Mouse (Mus musculus): ENCODE measurements around the gene Tmcc2.
"Not testable (repeated sequence)": the region's sequence is repeated elsewhere in the genome, so short reads cannot be mapped to it uniquely, and the experiment has no call there.

The Tmcc2 gene

DNA sequence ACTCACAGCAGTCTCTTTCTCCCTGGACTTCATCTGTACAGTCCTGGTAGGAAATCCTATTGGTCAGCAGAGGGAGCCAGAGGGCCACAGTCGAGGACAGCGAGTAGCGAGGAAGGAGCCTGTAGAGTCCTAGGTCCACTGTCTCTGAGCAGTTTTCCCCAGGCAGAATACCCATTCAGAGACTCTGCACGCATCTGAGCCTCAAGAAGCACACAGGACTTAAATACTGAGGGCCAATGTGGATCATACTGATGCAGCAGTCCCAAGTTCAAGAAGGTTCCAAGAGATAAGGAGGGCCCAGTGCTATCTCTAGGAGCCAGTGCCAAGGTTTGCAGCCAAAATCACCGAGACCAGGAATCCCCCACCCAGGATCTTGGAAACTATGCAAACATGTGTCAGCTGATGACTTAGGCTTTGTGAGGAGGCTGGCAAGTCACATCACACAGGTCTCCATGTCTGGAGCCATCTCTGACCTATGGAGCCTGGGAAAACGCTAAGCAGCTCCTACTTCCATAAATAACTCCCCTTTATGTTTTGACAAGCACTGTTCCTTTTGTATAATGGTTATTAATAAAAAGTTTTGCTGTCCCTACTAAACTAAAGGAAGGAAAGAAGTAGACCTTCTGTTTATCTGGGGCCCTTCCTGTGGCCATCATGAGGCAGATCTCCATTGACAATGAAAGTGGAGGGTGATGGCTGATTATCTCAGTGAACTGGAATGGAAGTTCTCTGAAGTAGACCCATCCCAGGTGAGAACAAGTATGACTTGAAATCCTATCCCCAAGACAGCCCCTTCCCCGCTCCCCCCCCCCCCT is 23.2 kb downstream of the Tmcc2 start:
- DNase-seq (ENCODE audit: low spot score): peak; percentile 81

- DNase-seq (ENCODE audit: low spot score): no peak
Observed at GRCm38 (mm10) chr1:132366937-132367336, 24.1 kb downstream of the Tmcc2 start.

DNA sequence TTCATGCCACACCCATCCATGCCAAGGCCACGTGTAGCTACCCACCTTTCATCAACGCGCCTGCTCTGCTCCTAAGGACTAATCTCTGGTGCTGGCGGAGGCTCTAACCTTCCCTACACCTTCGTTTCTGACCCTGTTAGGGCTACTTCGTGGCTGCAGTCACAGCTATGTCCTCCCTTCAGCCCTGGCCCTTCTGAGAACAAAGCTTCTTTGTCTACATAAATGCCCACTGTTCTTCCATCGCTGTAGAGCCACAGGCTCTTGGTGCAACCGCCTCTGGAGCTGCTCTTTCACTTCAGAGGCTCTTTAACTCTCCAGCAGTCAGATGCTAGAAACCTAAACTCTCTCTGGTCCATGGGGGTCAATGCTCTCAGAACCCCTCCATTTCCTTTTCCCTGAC is 24.8 kb downstream of the Tmcc2 start:
- no peak for DNase-seq (ENCODE audit: low spot score)

- no peak for DNase-seq (ENCODE audit: low spot score)
Observed at GRCm38 (mm10) chr1:132365645-132366044, 25.4 kb downstream of the Tmcc2 start.

- DNase-seq (ENCODE audit: low spot score): no peak
Observed at GRCm38 (mm10) chr1:132364896-132365557, 26.1 kb downstream of the Tmcc2 start.

- DNase-seq (ENCODE audit: low spot score): no peak
Observed at GRCm38 (mm10) chr1:132364388-132364787, 26.7 kb downstream of the Tmcc2 start.

DNA sequence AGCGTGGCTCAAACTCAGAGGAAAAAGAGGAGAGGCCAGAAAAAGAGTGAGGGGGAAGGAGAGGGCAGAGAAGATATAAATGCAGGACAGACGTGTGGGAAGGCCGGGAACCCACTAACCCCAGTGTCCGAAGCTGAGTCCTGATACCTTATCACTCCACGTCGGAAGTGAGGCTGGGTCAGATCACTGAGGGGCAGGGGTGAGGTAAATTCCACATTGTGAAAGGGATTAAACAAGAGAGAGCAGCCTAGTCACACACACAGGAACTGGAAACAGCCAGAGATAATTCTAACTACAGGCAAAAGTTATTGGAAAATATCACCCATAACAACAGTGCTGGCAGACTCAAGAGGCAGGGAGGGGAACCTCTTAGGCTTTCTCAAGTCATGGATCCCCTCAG is 29.1 kb downstream of the Tmcc2 start:
- DNase-seq (ENCODE audit: low spot score): no peak

- DNase-seq (ENCODE audit: low spot score): no peak
Observed at GRCm38 (mm10) chr1:132356841-132357240, 34.2 kb downstream of the Tmcc2 start.

- peak; percentile 73 for DNase-seq (ENCODE audit: low spot score)
Observed at GRCm38 (mm10) chr1:132355841-132356242, 35.2 kb downstream of the Tmcc2 start.

GRCm38 (mm10) chr1:132355162-132355601 is 35.9 kb downstream of the Tmcc2 start:
- no peak for DNase-seq (ENCODE audit: low spot score)

GRCm38 (mm10) chr1:132354234-132354633 is 36.8 kb downstream of the Tmcc2 start:
- DNase-seq (ENCODE audit: low spot score): no peak

- no peak for DNase-seq (ENCODE audit: low spot score)
Observed at GRCm38 (mm10) chr1:132353389-132353788, 37.7 kb downstream of the Tmcc2 start.

GRCm38 (mm10) chr1:132351058-132351457 is 40.0 kb downstream of the Tmcc2 start:
- no peak for DNase-seq (ENCODE audit: low spot score)

DNA sequence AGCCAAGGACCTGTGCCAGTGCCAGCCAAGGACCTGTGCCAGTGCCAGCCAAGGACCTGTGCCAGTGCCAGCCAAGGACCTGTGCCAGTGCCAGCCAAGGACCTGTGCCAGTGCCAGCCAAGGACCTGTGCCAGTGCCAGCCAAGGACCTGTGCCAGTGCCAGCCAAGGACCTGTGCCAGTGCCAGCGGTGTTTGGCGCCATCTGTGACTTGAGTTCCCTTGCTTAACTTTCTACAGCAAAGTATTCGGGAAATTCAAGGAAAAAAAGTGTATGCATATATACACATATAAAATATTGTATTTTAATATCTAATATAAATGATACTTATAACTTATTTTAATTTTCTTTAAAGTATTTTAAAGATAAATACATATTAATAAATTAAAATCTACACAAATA is 41.5 kb downstream of the Tmcc2 start:
- DNase-seq (ENCODE audit: low spot score): not testable (repeated sequence)

DNA sequence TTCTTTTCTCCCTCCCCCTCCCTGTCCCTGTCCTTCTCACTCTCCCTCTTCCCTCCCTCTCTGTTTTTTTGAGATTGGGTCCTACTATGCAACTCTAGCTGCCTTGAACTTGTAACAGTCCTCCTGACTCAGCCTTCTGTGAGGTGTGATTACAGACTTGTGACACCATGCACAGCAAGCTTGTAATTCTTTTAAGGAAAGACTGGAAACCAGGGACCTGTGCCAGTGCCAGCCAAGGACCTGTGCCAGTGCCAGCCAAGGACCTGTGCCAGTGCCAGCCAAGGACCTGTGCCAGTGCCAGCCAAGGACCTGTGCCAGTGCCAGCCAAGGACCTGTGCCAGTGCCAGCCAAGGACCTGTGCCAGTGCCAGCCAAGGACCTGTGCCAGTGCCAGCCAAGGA is 42.0 kb downstream of the Tmcc2 start:
- DNase-seq (ENCODE audit: low spot score): not testable (repeated sequence)

- DNase-seq (ENCODE audit: low spot score): no peak
Observed at GRCm38 (mm10) chr1:132348401-132348800, 42.7 kb downstream of the Tmcc2 start.

GRCm38 (mm10) chr1:132346951-132347350 is 44.1 kb downstream of the Tmcc2 start:
- DNase-seq (ENCODE audit: low spot score): no peak

DNA sequence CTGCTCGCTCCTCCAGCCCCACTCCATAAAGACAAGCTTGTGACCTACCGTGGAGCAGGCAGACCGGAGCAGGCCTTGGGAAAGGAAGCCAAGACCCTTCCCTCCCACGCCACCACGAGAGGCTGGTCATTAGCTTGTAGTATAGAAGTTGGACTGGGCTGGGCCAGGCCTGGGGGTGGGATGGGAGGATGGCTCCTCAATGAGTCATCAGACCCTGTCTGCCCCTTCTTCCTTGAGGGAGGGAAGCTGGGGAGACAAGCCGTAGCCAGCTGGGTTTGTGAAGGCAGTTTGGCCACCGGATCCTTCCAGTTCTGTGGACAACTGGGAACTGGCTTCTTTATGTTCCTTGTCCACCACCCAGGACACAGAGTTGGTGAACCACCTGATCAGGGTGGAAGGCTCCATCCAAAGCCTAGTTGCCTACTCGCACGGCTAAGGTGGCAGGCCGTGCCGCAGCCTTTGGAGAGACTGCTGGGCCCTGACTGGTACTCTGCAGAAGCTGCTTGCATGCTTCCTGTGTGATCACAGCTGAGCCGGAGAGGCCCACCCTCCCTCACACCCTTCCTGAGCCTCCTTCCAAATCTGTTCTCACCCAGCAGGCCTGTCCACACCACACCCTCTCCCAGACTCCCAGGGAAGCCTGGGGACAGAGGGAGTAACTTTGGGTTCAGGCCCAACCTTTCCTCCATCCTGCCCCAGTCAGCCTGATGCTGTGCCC is 44.8 kb downstream of the Tmcc2 start:
- DNase-seq (ENCODE audit: low spot score): no peak

DNA sequence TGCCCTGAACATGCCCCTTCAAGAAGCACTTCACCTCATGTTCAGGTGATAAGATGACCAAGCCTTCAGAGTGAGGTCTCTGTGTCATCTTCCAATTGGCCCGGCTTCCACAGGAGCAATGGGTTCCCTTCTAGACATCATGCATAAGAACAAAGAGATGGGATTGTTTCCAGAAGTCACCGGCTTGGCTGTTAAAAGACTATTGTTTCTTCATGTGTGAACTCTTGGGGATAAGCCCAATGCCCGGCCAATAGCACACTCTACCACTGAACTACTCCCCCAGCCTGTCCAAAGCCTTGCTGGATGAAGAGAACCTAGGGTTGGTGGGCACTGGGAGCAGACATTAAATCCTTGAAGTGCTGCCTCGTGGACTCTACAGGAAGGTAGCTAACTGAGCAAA is 45.6 kb downstream of the Tmcc2 start:
- no peak for DNase-seq (ENCODE audit: low spot score)

GRCm38 (mm10) chr1:132343656-132344055 is 47.4 kb downstream of the Tmcc2 start:
- no peak for DNase-seq (ENCODE audit: low spot score)

GRCm38 (mm10) chr1:132343191-132343590 is 47.9 kb downstream of the Tmcc2 start:
- no peak for DNase-seq (ENCODE audit: low spot score)

DNA sequence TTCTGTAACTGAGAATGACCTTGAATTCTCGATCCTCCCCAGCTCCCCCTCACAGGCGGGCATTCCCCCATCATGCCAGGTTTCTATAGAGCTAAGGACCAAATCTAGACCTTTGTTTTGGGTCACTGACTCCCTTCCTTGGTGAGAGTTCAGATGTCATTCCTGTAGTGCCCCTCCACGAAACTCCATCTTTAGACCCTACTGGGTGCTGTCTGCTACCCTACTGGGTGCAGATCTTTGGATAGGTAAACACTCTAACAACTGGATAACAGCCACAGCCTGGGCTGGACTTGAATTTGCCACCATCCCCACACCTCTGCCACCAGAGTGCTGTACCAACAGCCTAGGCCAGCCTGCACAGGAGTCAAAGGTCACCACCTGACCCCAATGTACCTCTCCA is 48.6 kb downstream of the Tmcc2 start:
- no peak for DNase-seq (ENCODE audit: low spot score)
